Mouse (Mus musculus) MEL (cell line): ENCODE measurements at regions not wholly inside any gene's neighbourhood (a gene's known extent, or its start where the extent isn't known, plus 50 kb on each side); places are given as distances from the start of the nearest gene placed in this dataset.

Experiments used
- BHLHE40 ChIP-seq: IDR thresholded peaks from 2 replicates; pipeline ENCODE4 v1.6.1; 2012; ENCODE audit warnings: low read depth, mild to moderate bottlenecking, inconsistent platforms, low read length, improper control_type of control experiment, borderline replicate concordance
- CTCF ChIP-seq, 3 experiments: IDR thresholded peaks in 2 of 3; conservative IDR thresholded peaks in 1 of 3; 2 replicates each; pipeline ENCODE4 v1.5.1; 2011 to 2012; ENCODE audit warnings: low read length in 3 of 3, low read depth in 2 of 3, mild to moderate bottlenecking in 2 of 3, improper control_type of control experiment in 1 of 3, inconsistent platforms in 1 of 3, mixed read lengths in 1 of 3, moderate library complexity in 1 of 3; ENCODE audit not compliant: control insufficient read depth in 1 of 3, insufficient read depth in 1 of 3, poor library complexity in 1 of 3, severe bottlenecking in 1 of 3
- POLR2A ChIP-seq, 2 experiments: IDR thresholded peaks; 2 replicates each; pipeline ENCODE4 v1.6.1; 2011 to 2012; ENCODE audit warnings: low read length in 2 of 2, mild to moderate bottlenecking in 2 of 2, control low read depth in 1 of 2, improper control_type of control experiment in 1 of 2, low read depth in 1 of 2, moderate library complexity in 1 of 2; ENCODE audit not compliant: control insufficient read depth in 1 of 2, insufficient read depth in 1 of 2, poor library complexity in 1 of 2
- ZMIZ1 ChIP-seq: IDR thresholded peaks from 2 replicates; pipeline ENCODE4 v1.6.1; 2012; ENCODE audit warnings: low read depth, mild to moderate bottlenecking, inconsistent platforms, low read length, improper control_type of control experiment, moderate library complexity

DNA sequence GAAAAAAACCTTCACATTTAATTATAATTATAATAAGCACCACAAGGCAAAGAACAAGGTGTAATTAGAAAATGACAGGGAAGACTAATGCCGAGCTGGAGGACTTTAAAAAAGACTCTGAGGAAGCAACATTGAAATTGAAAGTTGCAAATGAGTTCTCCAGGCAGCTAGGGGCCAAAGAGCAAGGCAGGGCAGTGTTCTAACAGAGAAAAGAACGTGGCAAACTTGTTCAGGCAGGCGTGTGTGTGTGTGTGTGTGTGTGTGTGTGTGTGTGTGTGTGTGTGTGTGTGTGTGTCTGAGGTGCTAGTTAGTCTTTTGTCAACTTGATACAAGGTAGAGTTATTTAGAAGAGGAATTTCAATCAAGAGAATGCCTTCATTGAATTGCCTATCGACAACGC lies 60.0 kb upstream of the Hmcn1 start:
- TF ChIP-seq CTCF (IDR thresholded peaks at IDR 0.05 in 2 of 3, conservative IDR thresholded peaks at IDR 0.05 in 1 of 3; ENCODE audit: control insufficient read depth in 1 of 3, insufficient read depth in 1 of 3, low read depth in 2 of 3, low read length in 3 of 3, poor library complexity in 1 of 3, severe bottlenecking in 1 of 3): no peak
- no peak for TF ChIP-seq POLR2A (IDR thresholded peaks at IDR 0.05; ENCODE audit: control insufficient read depth in 1 of 2, insufficient read depth in 1 of 2, low read depth in 1 of 2, low read length in 2 of 2, poor library complexity in 1 of 2)
- TF ChIP-seq ZMIZ1: no peak
- no peak for TF ChIP-seq BHLHE40
